Comparison of ENCODE assay signal across 23 mouse cellular contexts in the genomic region with DNA sequence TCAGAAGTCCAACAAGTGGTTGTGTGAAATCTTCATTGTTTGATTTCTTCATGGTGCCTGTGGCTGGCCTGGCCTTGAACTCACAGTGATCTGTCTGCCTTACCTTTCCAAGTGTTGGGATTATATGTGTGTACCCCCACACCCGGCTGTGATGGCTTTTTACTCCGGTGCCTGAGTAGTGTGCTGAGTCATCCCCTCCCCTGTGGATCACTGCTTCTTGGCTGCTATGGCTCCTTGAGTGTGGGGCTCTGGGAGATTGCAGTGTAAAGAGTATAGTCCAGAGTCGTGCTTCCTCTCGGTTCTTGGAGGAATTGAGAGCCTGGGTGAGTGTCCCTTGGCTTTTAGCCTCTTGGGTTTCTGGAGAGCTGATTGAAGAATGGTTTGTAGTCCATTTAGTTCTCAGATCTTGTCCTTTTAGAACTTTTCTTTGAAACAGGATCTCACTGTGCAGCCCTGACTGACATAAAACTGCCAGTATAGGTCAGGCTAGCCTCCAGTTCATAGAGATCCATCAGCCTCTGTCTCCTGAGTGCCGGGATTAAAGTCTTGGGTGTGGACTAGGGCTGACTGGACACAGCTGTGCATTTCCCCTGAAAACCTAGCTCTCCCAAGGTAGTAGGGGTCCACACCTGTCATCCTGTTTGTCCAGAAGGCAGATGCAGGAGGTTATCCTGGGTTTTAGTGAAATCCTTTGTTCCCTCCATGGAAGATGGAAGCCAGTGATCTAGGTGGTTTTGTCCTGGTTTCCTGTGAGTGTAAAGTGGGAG. TPM values are rescaled to one million over a fixed set of nuclear protein-coding genes. Genes with fewer than 3 reads are reported as not detected.
DNase-seq lines count a peak whose midpoint lies in the region; ATAC-seq and TF ChIP-seq lines count a peak whose summit lies in the region.
"Had no signal": no experiment of that assay in that cellular context is flagged by ENCODE, and none has a peak within 500 bp of the region (broad histone marks: within the 10 kb centered on the region; RNA-seq: fewer than 3 reads in every experiment).

No protein-coding gene starts in this region.

- peaks cover 57% of the 10 kb centered on the region for H3K36me3 ChIP-seq in kidney, embryonic 14.5 days (ENCODE audit: control insufficient read depth, insufficient read depth, low read length)
- peaks cover 84% of the 10 kb centered on the region for H3K36me3 ChIP-seq in kidney, embryonic 15.5 days
- H3K36me3 ChIP-seq in lung, postnatal 0 days (ENCODE audit: insufficient read depth, low read length): peaks cover 12% of the 10 kb centered on the region; the same call in 1 of the 2 replicates

- H3K9me3 ChIP-seq in kidney, embryonic 14.5 days (ENCODE audit: control insufficient read depth, low read length): no peaks in the 10 kb centered on the region
- H3K9me3 ChIP-seq in kidney, embryonic 15.5 days (replicated peaks): no peaks in the 10 kb centered on the region
- no peaks in the 10 kb centered on the region for H3K9me3 ChIP-seq in lung, postnatal 0 days (ENCODE audit: low read length)
- H3K9me3 ChIP-seq: heart, embryonic 13.5 days; hindbrain, embryonic 15.5 days had no signal

- ATAC-seq in kidney, embryonic 14.5 days (ENCODE audit: low FRiP score, low TSS enrichment): 0 out of 2 replicates have a peak, but pooled peaks have one; percentile 64
- no peak for ATAC-seq in kidney, embryonic 15.5 days (replicated peaks; ENCODE audit: low FRiP score)
- no peak for ATAC-seq in lung, postnatal 0 days
- ATAC-seq: forebrain, embryonic 14.5 days had no signal

- H3K4me3 ChIP-seq in kidney, embryonic 14.5 days (ENCODE audit: low read length): no peak overlapping the region
- no peak overlapping the region for H3K4me3 ChIP-seq in kidney, embryonic 15.5 days (replicated peaks)
- H3K4me3 ChIP-seq in lung, postnatal 0 days (ENCODE audit: low read depth, low read length): no peak overlapping the region
- H3K4me3 ChIP-seq: embryonic facial prominence, embryonic 13.5 days; erythroblast, embryonic 14.5 days; forebrain, embryonic 10.5 days; gastrocnemius, adult 2 months; heart, embryonic 13.5 days; hindbrain, embryonic 15.5 days had no signal

- no peak overlapping the region for H3K9ac ChIP-seq in kidney, embryonic 14.5 days (ENCODE audit: low read depth, low read length)
- no peak overlapping the region for H3K9ac ChIP-seq in kidney, embryonic 15.5 days
- H3K9ac ChIP-seq in lung, postnatal 0 days (replicated peaks; ENCODE audit: low read depth): no peak overlapping the region
- H3K9ac ChIP-seq: embryonic facial prominence, embryonic 13.5 days; heart, embryonic 13.5 days; hindbrain, embryonic 15.5 days had no signal

- no peaks in the 10 kb centered on the region for H3K27me3 ChIP-seq in kidney, embryonic 14.5 days (ENCODE audit: control insufficient read depth, insufficient read depth, low read length)
- no peaks in the 10 kb centered on the region for H3K27me3 ChIP-seq in kidney, embryonic 15.5 days
- H3K27me3 ChIP-seq in lung, postnatal 0 days (replicated peaks; ENCODE audit: insufficient read depth, low read length): no peaks in the 10 kb centered on the region
- H3K27me3 ChIP-seq: CH12.LX; embryonic facial prominence, embryonic 13.5 days; heart, embryonic 13.5 days; hindbrain, embryonic 15.5 days had no signal

- DNase-seq in lung, postnatal 0 days (ENCODE audit: low spot score): no peak
- no peak for DNase-seq in lung, postnatal 14 days
- peak; percentile 62 for DNase-seq in R1 (ENCODE audit: low read depth, low spot score)
- peak; percentile 27 for DNase-seq in yolk sac, embryonic 10.5 days (ENCODE audit: low spot score)
- DNase-seq in cerebellum, postnatal 14 days: no peak
- no peak for DNase-seq in adrenal gland, adult 8-10 months
- DNase-seq: adrenal gland, postnatal 14 days; cerebellum, adult 11-12 months; cerebellum, adult 9-10 months; cerebellum, postnatal 36 days; gastrocnemius, adult 2 months; gastrocnemius, postnatal 36 days; heart, adult 11 months; heart, postnatal 36 days had no signal

- no peak for TF ChIP-seq EP300 in lung, postnatal 0 days (IDR thresholded peaks at IDR 0.05)

- TF ChIP-seq CTCF in lung, postnatal 0 days (IDR thresholded peaks at IDR 0.05): no peak

- H3K27ac ChIP-seq in kidney, embryonic 14.5 days (ENCODE audit: low read depth, low read length): no peak overlapping the region
- H3K27ac ChIP-seq in kidney, embryonic 15.5 days: no peak overlapping the region
- H3K27ac ChIP-seq in lung, postnatal 0 days (ENCODE audit: low read length): 0 out of 2 replicates have a peak overlapping the region, but pooled peaks have one; percentile 6
- H3K27ac ChIP-seq: embryonic facial prominence, embryonic 13.5 days; forebrain, embryonic 10.5 days; gastrocnemius, adult 2 months; heart, embryonic 13.5 days; hindbrain, embryonic 15.5 days had no signal

- H3K4me2 ChIP-seq in kidney, embryonic 14.5 days (replicated peaks; ENCODE audit: low read depth, low read length): no peak overlapping the region
- no peak overlapping the region for H3K4me2 ChIP-seq in kidney, embryonic 15.5 days
- no peak overlapping the region for H3K4me2 ChIP-seq in lung, postnatal 0 days (replicated peaks; ENCODE audit: low read depth, low read length)
- H3K4me2 ChIP-seq: embryonic facial prominence, embryonic 13.5 days; heart, embryonic 13.5 days; hindbrain, embryonic 15.5 days had no signal

- 26% methylated on average over 5 of the region's 5 CpGs for WGBS in kidney, embryonic 14.5 days
- WGBS in kidney, embryonic 15.5 days: 21% methylated on average over 5 of the region's 5 CpGs
- WGBS in lung, postnatal 0 days: 72% methylated on average over 5 of the region's 5 CpGs

- H3K4me1 ChIP-seq in kidney, embryonic 14.5 days (ENCODE audit: control insufficient read depth, insufficient read depth, low read length): no peaks in the 10 kb centered on the region
- no peaks in the 10 kb centered on the region for H3K4me1 ChIP-seq in kidney, embryonic 15.5 days
- no peaks in the 10 kb centered on the region for H3K4me1 ChIP-seq in lung, postnatal 0 days (ENCODE audit: insufficient read depth, low read depth, low read length)
- H3K4me1 ChIP-seq: embryonic facial prominence, embryonic 13.5 days; forebrain, embryonic 10.5 days; hindbrain, embryonic 15.5 days had no signal

RNA-seq across cellular contexts. Expression of a gene that starts 12.4 kb away (rescaled TPM):
- 24.4 and 37.2 TPM in 2 replicates for polyA plus RNA-seq in kidney, embryonic 14.5 days (2014; fragmentation: Nextera tagmentation; extraction: Ambion mirVana)
- polyA plus RNA-seq in kidney, embryonic 15.5 days (2015; fragmentation: Nextera tagmentation; extraction: Ambion mirVana): 37.3 and 40.1 TPM in 2 replicates
- 14.5 and 15.0 TPM in 2 replicates for polyA plus RNA-seq in lung, postnatal 0 days (2015; fragmentation: Nextera tagmentation; extraction: Ambion mirVana)
- 10 to 100 TPM; 19.7 to 45.2 (median 29.6) TPM for total RNA-seq in adrenal gland, adult 8-10 months (2022)

RNA-seq across cellular contexts. Expression of a gene that starts 14.8 kb away (rescaled TPM):
- polyA plus RNA-seq in kidney, embryonic 14.5 days (2014; fragmentation: Nextera tagmentation; extraction: Ambion mirVana): 1,830 and 1,881 TPM in 2 replicates
- polyA plus RNA-seq in kidney, embryonic 15.5 days (2015; fragmentation: Nextera tagmentation; extraction: Ambion mirVana): 1,673 and 1,817 TPM in 2 replicates
- 1,667 and 1,708 TPM in 2 replicates for polyA plus RNA-seq in lung, postnatal 0 days (2015; fragmentation: Nextera tagmentation; extraction: Ambion mirVana)
- total RNA-seq in adrenal gland, adult 8-10 months (2022): 100 to 1,000 TPM; 302 to 413 (median 377) TPM

RNA-seq across cellular contexts. Expression of a gene that starts 30.0 kb away (rescaled TPM):
- 155 and 166 TPM in 2 replicates for polyA plus RNA-seq in kidney, embryonic 14.5 days (2014; fragmentation: Nextera tagmentation; extraction: Ambion mirVana)
- 194 and 208 TPM in 2 replicates for polyA plus RNA-seq in kidney, embryonic 15.5 days (2015; fragmentation: Nextera tagmentation; extraction: Ambion mirVana)
- 91.0 and 95.6 TPM in 2 replicates for polyA plus RNA-seq in lung, postnatal 0 days (2015; fragmentation: Nextera tagmentation; extraction: Ambion mirVana)
- 10 to 100 TPM; 37.3 to 55.6 (median 46.4) TPM for total RNA-seq in adrenal gland, adult 8-10 months (2022)

RNA-seq across cellular contexts. Expression of a gene that starts 35.2 kb away (rescaled TPM):
- polyA plus RNA-seq in kidney, embryonic 14.5 days (2014; fragmentation: Nextera tagmentation; extraction: Ambion mirVana): 1.3 and 1.5 TPM in 2 replicates
- polyA plus RNA-seq in kidney, embryonic 15.5 days (2015; fragmentation: Nextera tagmentation; extraction: Ambion mirVana): 1.3 and 1.5 TPM in 2 replicates
- polyA plus RNA-seq in lung, postnatal 0 days (2015; fragmentation: Nextera tagmentation; extraction: Ambion mirVana): 14.9 and 25.3 TPM in 2 replicates
- 1 to 10 TPM in 3 of 4 experiments, under 1 TPM in 1; 0.75 to 1.6 (median 1.4) TPM for total RNA-seq in adrenal gland, adult 8-10 months (2022)

RNA-seq across cellular contexts. Expression of a gene that starts 44.2 kb away (rescaled TPM):
- 55.2 and 80.2 TPM in 2 replicates for polyA plus RNA-seq in kidney, embryonic 14.5 days (2014; fragmentation: Nextera tagmentation; extraction: Ambion mirVana)
- 82.1 and 101 TPM in 2 replicates for polyA plus RNA-seq in kidney, embryonic 15.5 days (2015; fragmentation: Nextera tagmentation; extraction: Ambion mirVana)
- polyA plus RNA-seq in lung, postnatal 0 days (2015; fragmentation: Nextera tagmentation; extraction: Ambion mirVana): 84.8 and 108 TPM in 2 replicates
- 100 to 1,000 TPM; 194 to 199 (median 196) TPM for total RNA-seq in adrenal gland, adult 8-10 months (2022)

Comparison
In these comparisons a context has a peak if more than half of its experiments do, and no peak if none do; other contexts are left out.
1. DNase-seq: peak in R1 (single experiment) and yolk sac, embryonic 10.5 days (single experiment); none in lung, postnatal 0 days (single experiment), lung, postnatal 14 days (single experiment), cerebellum, postnatal 14 days (0 of 2) and adrenal gland, adult 8-10 months (single experiment).